Mouse (Mus musculus) mammary gland, adult 2 months (tissue): ENCODE results near the gene S100a14. TPM values are rescaled to one million over a fixed set of nuclear protein-coding genes. Genes with fewer than 3 reads are reported as not detected.

Experiments used
- polyA plus RNA-seq: library from polyadenylated mRNA; depleted of rRNA; stranded (reverse); fragments of >200 nt; gene quantifications from 2 replicates; pipeline ENCODE4 v1.2.3, GENCODE M21; 2012; ENCODE audit warnings: low replicate concordance; rRNA removed

S100a14 gene
- 1.7 and 5.7 TPM in 2 replicates for polyA plus RNA-seq

GRCm38 (mm10) chr3:90526580-90526979 is at the start of gene S100a14:
TSS of gene S100a14 (plus strand) at chr3:90526856.

GRCm38 (mm10) chr3:90490696-90491256 is 35.9 kb upstream of the S100a14 start, which contains the start of gene Snapin:
TSS of gene Snapin (minus strand) at chr3:90491033.

GRCm38 (mm10) chr3:90508950-90509746 is 17.5 kb upstream of the S100a14 start, which contains the start of gene Chtop:
TSS of gene Chtop (minus strand) at chr3:90509498.

GRCm38 (mm10) chr3:90513796-90514590 is 12.7 kb upstream of the S100a14 start, which contains the start of the genes S100a1 and S100a13:
TSS of gene S100a1 (minus strand) at chr3:90514392.
TSS of gene S100a13 (plus strand) at chr3:90514435.

GRCm38 (mm10) chr3:90537141-90537904 is 10.7 kb downstream of the S100a14 start, which contains the start of gene S100a16:
TSS of gene S100a16 (plus strand) at chr3:90537254.

GRCm38 (mm10) chr3:90560008-90560628 is 33.5 kb downstream of the S100a14 start, which contains the start of gene S100a3:
TSS of gene S100a3 (plus strand) at chr3:90560578.

Other genes starting within 250 kb of the S100a14 start
- 22.3 and 24.7 TPM in 2 replicates for gene Gatad2b, start 233.7 kb upstream of the S100a14 start, polyA plus RNA-seq
- gene Slc27a3, start 136.9 kb upstream of the S100a14 start, polyA plus RNA-seq = 21.0 and 21.7 TPM in 2 replicates
- gene Ints3, start 93.2 kb upstream of the S100a14 start, polyA plus RNA-seq = 26.7 and 32.2 TPM in 2 replicates
- 102 and 127 TPM in 2 replicates for gene Npr1, start 61.0 kb upstream of the S100a14 start, polyA plus RNA-seq
- 13.6 and 27.9 TPM in 2 replicates for gene Ilf2, start 50.7 kb upstream of the S100a14 start, polyA plus RNA-seq
- 24.1 and 56.4 TPM in 2 replicates for gene Snapin, start 35.8 kb upstream of the S100a14 start, polyA plus RNA-seq
- 32.0 and 41.4 TPM in 2 replicates for gene Chtop, start 17.4 kb upstream of the S100a14 start, polyA plus RNA-seq
- gene S100a1, start 12.5 kb upstream of the S100a14 start, polyA plus RNA-seq = 164 and 343 TPM in 2 replicates
- gene S100a13, start 12.4 kb upstream of the S100a14 start, polyA plus RNA-seq = 79.8 and 155 TPM in 2 replicates
- gene S100a16, start 10.4 kb downstream of the S100a14 start, polyA plus RNA-seq = 114 and 155 TPM in 2 replicates
- 0.93 and 1.1 TPM in 2 replicates for gene S100a3, start 33.7 kb downstream of the S100a14 start, polyA plus RNA-seq
- gene S100a2, start 63.4 kb downstream of the S100a14 start, polyA plus RNA-seq = not detected in 2 replicates
- gene Gm42674, start 75.0 kb downstream of the S100a14 start, polyA plus RNA-seq = not detected in 2 replicates
- 43.9 and 97.5 TPM in 2 replicates for gene S100a4, start 76.9 kb downstream of the S100a14 start, polyA plus RNA-seq
- not detected in 2 replicates for gene S100a5, start 81.7 kb downstream of the S100a14 start, polyA plus RNA-seq
- 496 and 932 TPM in 2 replicates for gene S100a6, start 86.0 kb downstream of the S100a14 start, polyA plus RNA-seq
- gene S100a7a, start 127.2 kb downstream of the S100a14 start, polyA plus RNA-seq = 0.43 and 2.1 TPM in 2 replicates
- 0.53 and 6.2 TPM in 2 replicates for gene S100a8, start 142.1 kb downstream of the S100a14 start, polyA plus RNA-seq
- gene S100a9, start 168.9 kb downstream of the S100a14 start, polyA plus RNA-seq = 2.2 and 3.9 TPM in 2 replicates
- 0.06 and 1.8 TPM in 2 replicates for gene Pglyrp4, start 200.1 kb downstream of the S100a14 start, polyA plus RNA-seq